Comparison of ENCODE assay signal across 8 mouse cellular contexts in genomic region chr4:139950431-139950848, GRCm38 (mm10). TPM values are rescaled to one million over a fixed set of nuclear protein-coding genes. Genes with fewer than 3 reads are reported as not detected.
DNase-seq lines count a peak whose midpoint lies in the region; ATAC-seq and TF ChIP-seq lines count a peak whose summit lies in the region.

No protein-coding gene starts in this region.

- 1% methylated on average over 20 of the region's 20 CpGs for WGBS in hindbrain, embryonic 16.5 days
- 2% methylated on average over 20 of the region's 20 CpGs for WGBS in liver, embryonic 12.5 days (ENCODE audit: insufficient replicate concordance)
- 1% methylated on average over 20 of the region's 20 CpGs for WGBS in neural tube, embryonic 13.5 days

- TF ChIP-seq EP300 in ES-Bruce4 (IDR thresholded peaks at IDR 0.05; ENCODE audit: insufficient read depth, low read depth, low read length), result no peak

- ATAC-seq in hindbrain, embryonic 16.5 days, result no peak
- ATAC-seq in liver, embryonic 12.5 days, result no peak
- peak; percentile 58; the same call in 1 of the 2 replicates for ATAC-seq in neural tube, embryonic 13.5 days (ENCODE audit: low read depth)

- no peak for TF ChIP-seq POLR2A in ES-Bruce4 (IDR thresholded peaks at IDR 0.05; ENCODE audit: insufficient read depth, low read length)
- TF ChIP-seq POLR2A in brain, embryonic 14.5 days (IDR thresholded peaks at IDR 0.05; ENCODE audit: borderline replicate concordance, extremely low read depth, insufficient read depth, insufficient read length, poor library complexity, severe bottlenecking), result no peak

- H3K27me3 ChIP-seq in ES-Bruce4 (ENCODE audit: control insufficient read depth, insufficient read depth, low read length, poor library complexity, severe bottlenecking), result no peaks in the 10 kb centered on the region
- no peaks in the 10 kb centered on the region for H3K27me3 ChIP-seq in hindbrain, embryonic 16.5 days (replicated peaks; ENCODE audit: control insufficient read depth, insufficient read depth, low read length)
- H3K27me3 ChIP-seq in liver, embryonic 12.5 days (replicated peaks), result no peaks in the 10 kb centered on the region; the same call in 1 of the 2 replicates
- H3K27me3 ChIP-seq in neural tube, embryonic 13.5 days, result peaks cover 9% of the 10 kb centered on the region; the same call in 1 of the 2 replicates

- H3K4me2 ChIP-seq in hindbrain, embryonic 16.5 days (ENCODE audit: low read length), result peak overlapping the region; percentile 53
- peak overlapping the region; percentile 35 for H3K4me2 ChIP-seq in liver, embryonic 12.5 days
- peak overlapping the region; percentile 51 for H3K4me2 ChIP-seq in neural tube, embryonic 13.5 days

- H3K4me3 ChIP-seq in ES-Bruce4 (ENCODE audit: low read depth, low read length), result peak overlapping the region; percentile 50
- H3K4me3 ChIP-seq in hindbrain, embryonic 16.5 days (ENCODE audit: low read length), result peak overlapping the region; percentile 15; the same call in 1 of the 2 replicates
- H3K4me3 ChIP-seq in liver, embryonic 12.5 days, result no peak overlapping the region
- peak overlapping the region; percentile 17; the same call in 1 of the 2 replicates for H3K4me3 ChIP-seq in neural tube, embryonic 13.5 days

- H3K36me3 ChIP-seq in ES-Bruce4 (ENCODE audit: control insufficient read depth, insufficient read depth, low read length, poor library complexity, severe bottlenecking), result no peaks in the 10 kb centered on the region
- H3K36me3 ChIP-seq in hindbrain, embryonic 16.5 days (ENCODE audit: control insufficient read depth, insufficient read depth, low read length), result no peaks in the 10 kb centered on the region
- H3K36me3 ChIP-seq in liver, embryonic 12.5 days, result no peaks in the 10 kb centered on the region
- no peaks in the 10 kb centered on the region for H3K36me3 ChIP-seq in neural tube, embryonic 13.5 days

- peak overlapping the region; percentile 59; the same call in 1 of the 2 replicates for H3K9ac ChIP-seq in ES-Bruce4 (ENCODE audit: low read depth, poor library complexity, severe bottlenecking)
- H3K9ac ChIP-seq in hindbrain, embryonic 16.5 days (ENCODE audit: low read depth, low read length), result peak overlapping the region; percentile 25
- H3K9ac ChIP-seq in liver, embryonic 12.5 days, result no peak overlapping the region
- H3K9ac ChIP-seq in neural tube, embryonic 13.5 days, result peak overlapping the region; percentile 38; the same call in 1 of the 2 replicates

- peak; percentile 82 for DNase-seq in brain, embryonic 14.5 days (ENCODE audit: low read depth)
- DNase-seq in layer of hippocampus, postnatal 10 days (ENCODE audit: low spot score in 2 of 2), result no peak
- DNase-seq in gastrocnemius, postnatal 4 days (ENCODE audit: low spot score in 2 of 2), result no peak
- DNase-seq in frontal cortex, postnatal 25 days (ENCODE audit: low spot score in 2 of 2), result no peak

- H3K27ac ChIP-seq in ES-Bruce4 (ENCODE audit: insufficient read depth, low read length), result no peak overlapping the region
- H3K27ac ChIP-seq in hindbrain, embryonic 16.5 days (ENCODE audit: low read depth, low read length), result no peak overlapping the region
- H3K27ac ChIP-seq in liver, embryonic 12.5 days, result no peak overlapping the region
- no peak overlapping the region for H3K27ac ChIP-seq in neural tube, embryonic 13.5 days (replicated peaks)

- TF ChIP-seq CTCF in ES-Bruce4 (IDR thresholded peaks at IDR 0.05; ENCODE audit: low read depth, low read length), result no peak
- no peak for TF ChIP-seq CTCF in brain, embryonic 14.5 days (IDR thresholded peaks at IDR 0.05; ENCODE audit: borderline replicate concordance, extremely low read depth, insufficient read depth, insufficient read length)

- peaks cover 3% of the 10 kb centered on the region for H3K4me1 ChIP-seq in ES-Bruce4 (ENCODE audit: control insufficient read depth, insufficient read depth, low read length)
- H3K4me1 ChIP-seq in hindbrain, embryonic 16.5 days (ENCODE audit: control insufficient read depth, insufficient read depth, low read depth, low read length), result peaks cover 16% of the 10 kb centered on the region
- no peaks in the 10 kb centered on the region for H3K4me1 ChIP-seq in liver, embryonic 12.5 days
- peaks cover 17% of the 10 kb centered on the region for H3K4me1 ChIP-seq in neural tube, embryonic 13.5 days (replicated peaks)

- no peaks in the 10 kb centered on the region for H3K9me3 ChIP-seq in ES-Bruce4 (replicated peaks; ENCODE audit: control insufficient read depth, insufficient read depth, low read length, poor library complexity, severe bottlenecking)
- peaks cover 4% of the 10 kb centered on the region; the same call in 1 of the 2 replicates for H3K9me3 ChIP-seq in hindbrain, embryonic 16.5 days (ENCODE audit: control insufficient read depth, low read length)
- H3K9me3 ChIP-seq in liver, embryonic 12.5 days (replicated peaks), result peaks cover 6% of the 10 kb centered on the region; the same call in 1 of the 2 replicates
- no peaks in the 10 kb centered on the region for H3K9me3 ChIP-seq in neural tube, embryonic 13.5 days

RNA-seq across cellular contexts. Expression of gene Klhdc7a, which starts 17.4 kb away (rescaled TPM):
- 1.3 and 1.6 TPM in 2 replicates for polyA plus RNA-seq in ES-Bruce4 (2011; ENCODE audit: insufficient read depth, insufficient read length, low read depth, missing spikeins)
- polyA plus RNA-seq in brain, embryonic 14.5 days (2012; rRNA removed), result 0.49 and 0.96 TPM in 2 replicates
- polyA plus RNA-seq in hindbrain, embryonic 16.5 days (2015; fragmentation: Nextera tagmentation; extraction: Ambion mirVana), result 0.68 and 0.76 TPM in 2 replicates
- 0.06 and 0.10 TPM in 2 replicates for polyA plus RNA-seq in liver, embryonic 12.5 days (2016; fragmentation: Nextera tagmentation; extraction: Ambion mirVana)
- 0.08 and 0.12 TPM in 2 replicates for polyA plus RNA-seq in neural tube, embryonic 13.5 days (2015; fragmentation: Nextera tagmentation; extraction: Ambion mirVana)
- total RNA-seq in layer of hippocampus, postnatal 10 days (2021), result 1 to 10 TPM; 1.1 to 1.4 TPM
- 1 to 10 TPM in 1 of 2 experiments, under 1 TPM in 1; 0.44 to 1.3 TPM for total RNA-seq in gastrocnemius, postnatal 4 days (2021)
